ENCODE assay signal across 14 mouse cellular contexts in genomic region chr14:32166840-32167239, GRCm38 (mm10). TPM values are rescaled to one million over a fixed set of nuclear protein-coding genes. Genes with fewer than 3 reads are reported as not detected.
DNase-seq lines count a peak whose midpoint lies in the region; ATAC-seq and TF ChIP-seq lines count a peak whose summit lies in the region.
"Had no signal": no experiment of that assay in that cellular context is flagged by ENCODE, and none has a peak within 500 bp of the region (broad histone marks: within the 10 kb centered on the region; RNA-seq: fewer than 3 reads in every experiment).

No protein-coding gene starts in this region.

- no peak for DNase-seq in heart, adult 18-20 months
- DNase-seq in frontal cortex, postnatal 10 days (ENCODE audit: low spot score in 2 of 2): no peak
- no peak for DNase-seq in B cell, adult 2 months
- DNase-seq in cerebellum, adult 11 months: no peak
- DNase-seq: thymus, adult 18-20 months had no signal

- H3K9me3 ChIP-seq in heart, embryonic 15.5 days (replicated peaks): no peaks in the 10 kb centered on the region
- no peaks in the 10 kb centered on the region for H3K9me3 ChIP-seq in ES-Bruce4 (replicated peaks; ENCODE audit: control insufficient read depth, insufficient read depth, low read length, poor library complexity, severe bottlenecking)
- no peaks in the 10 kb centered on the region for H3K9me3 ChIP-seq in lung, embryonic 15.5 days
- H3K9me3 ChIP-seq: neural tube, embryonic 13.5 days had no signal

- no peaks in the 10 kb centered on the region for H3K27me3 ChIP-seq in heart, embryonic 15.5 days
- no peaks in the 10 kb centered on the region for H3K27me3 ChIP-seq in ES-Bruce4 (ENCODE audit: control insufficient read depth, insufficient read depth, low read length, poor library complexity, severe bottlenecking)
- H3K27me3 ChIP-seq in lung, embryonic 15.5 days: no peaks in the 10 kb centered on the region
- H3K27me3 ChIP-seq: neural tube, embryonic 13.5 days had no signal

- H3K4me1 ChIP-seq in heart, embryonic 15.5 days (replicated peaks): peaks cover 43% of the 10 kb centered on the region
- H3K4me1 ChIP-seq in ES-Bruce4 (ENCODE audit: control insufficient read depth, insufficient read depth, low read length): no peaks in the 10 kb centered on the region
- H3K4me1 ChIP-seq in embryonic fibroblast, embryonic 13.5 days (ENCODE audit: control insufficient read depth, insufficient read depth, low read length): peaks cover 8% of the 10 kb centered on the region
- peaks cover 47% of the 10 kb centered on the region for H3K4me1 ChIP-seq in lung, embryonic 15.5 days

- H3K27ac ChIP-seq in heart, embryonic 15.5 days: no peak overlapping the region
- H3K27ac ChIP-seq in ES-Bruce4 (ENCODE audit: insufficient read depth, low read length): no peak overlapping the region
- 0 out of 2 replicates have a peak overlapping the region, but pooled peaks have one; percentile 13 for H3K27ac ChIP-seq in embryonic fibroblast, embryonic 13.5 days (ENCODE audit: insufficient read depth, low read length)
- H3K27ac ChIP-seq in lung, embryonic 15.5 days: no peak overlapping the region
- H3K27ac ChIP-seq: hindbrain, embryonic 14.5 days; neural tube, embryonic 13.5 days had no signal

- ATAC-seq in heart, embryonic 15.5 days (replicated peaks; ENCODE audit: insufficient number of reproducible peaks, insufficient read depth, low FRiP score, low read depth): no peak
- ATAC-seq in lung, embryonic 15.5 days (ENCODE audit: borderline replicate concordance, extremely low read depth, low FRiP score, low TSS enrichment): 0 out of 2 replicates have a peak, but pooled peaks have one; percentile 15

- TF ChIP-seq POLR2A in ES-Bruce4 (IDR thresholded peaks at IDR 0.05; ENCODE audit: insufficient read depth, low read length): no peak
- no peak for TF ChIP-seq POLR2A in embryonic fibroblast, embryonic 13.5 days (IDR thresholded peaks at IDR 0.05; ENCODE audit: low read depth, low read length)

- TF ChIP-seq EP300 in ES-Bruce4 (IDR thresholded peaks at IDR 0.05; ENCODE audit: insufficient read depth, low read depth, low read length): no peak

- peaks cover 3% of the 10 kb centered on the region; the same call in 1 of the 2 replicates for H3K36me3 ChIP-seq in heart, embryonic 15.5 days
- peaks cover 9% of the 10 kb centered on the region for H3K36me3 ChIP-seq in ES-Bruce4 (ENCODE audit: control insufficient read depth, insufficient read depth, low read length, poor library complexity, severe bottlenecking)
- 0 out of 2 replicates have a peak, but pooled peaks cover 1% of the 10 kb centered on the region for H3K36me3 ChIP-seq in lung, embryonic 15.5 days

- 0 out of 2 replicates have a peak overlapping the region, but pooled peaks have one; percentile 60 for H3K4me3 ChIP-seq in heart, embryonic 15.5 days
- no peak overlapping the region for H3K4me3 ChIP-seq in ES-Bruce4 (ENCODE audit: low read depth, low read length)
- no peak overlapping the region for H3K4me3 ChIP-seq in embryonic fibroblast, embryonic 13.5 days (ENCODE audit: insufficient read depth, low read length)
- no peak overlapping the region for H3K4me3 ChIP-seq in lung, embryonic 15.5 days
- H3K4me3 ChIP-seq: neural tube, embryonic 13.5 days had no signal

- 0 out of 2 replicates have a peak overlapping the region, but pooled peaks have one; percentile 7 for H3K9ac ChIP-seq in heart, embryonic 15.5 days
- H3K9ac ChIP-seq in ES-Bruce4 (ENCODE audit: low read depth, poor library complexity, severe bottlenecking): 0 out of 2 replicates have a peak overlapping the region, but pooled peaks have one; percentile 48
- no peak overlapping the region for H3K9ac ChIP-seq in lung, embryonic 15.5 days
- H3K9ac ChIP-seq: hindbrain, embryonic 14.5 days; neural tube, embryonic 13.5 days had no signal

- peak overlapping the region; percentile 91 for H3K4me2 ChIP-seq in heart, embryonic 15.5 days
- 0 out of 2 replicates have a peak overlapping the region, but pooled peaks have one; percentile 10 for H3K4me2 ChIP-seq in lung, embryonic 15.5 days

- TF ChIP-seq CTCF in ES-Bruce4 (IDR thresholded peaks at IDR 0.05; ENCODE audit: low read depth, low read length): no peak
- TF ChIP-seq CTCF in embryonic fibroblast, embryonic 13.5 days (IDR thresholded peaks at IDR 0.05; ENCODE audit: borderline replicate concordance, insufficient read depth, low read length): no peak

- 57% methylated on average over 1 of the region's 1 CpGs for WGBS in heart, embryonic 15.5 days
- 48% methylated on average over 1 of the region's 1 CpGs for WGBS in lung, embryonic 15.5 days

RNA-seq across cellular contexts. Expression of gene Ncoa4, which starts 7.2 kb away (rescaled TPM):
- polyA plus RNA-seq in heart, embryonic 15.5 days (2015; fragmentation: Nextera tagmentation; extraction: Ambion mirVana): 131 and 154 TPM in 2 replicates
- total RNA-seq in heart, adult 18-20 months (2021): 100 to 1,000 TPM; 146 to 149 TPM
- 119 and 125 TPM in 2 replicates for polyA plus RNA-seq in ES-Bruce4 (2011; ENCODE audit: insufficient read depth, insufficient read length, low read depth, missing spikeins)
- polyA plus RNA-seq in embryonic fibroblast, embryonic 13.5 days (2011; ENCODE audit: insufficient read length, low read depth, missing spikeins): 84.1 and 85.6 TPM in 2 replicates
- 97.6 and 100 TPM in 2 replicates for polyA plus RNA-seq in lung, embryonic 15.5 days (2015; fragmentation: Nextera tagmentation; extraction: Ambion mirVana)

RNA-seq across cellular contexts. Expression of gene Msmb, which starts 25.0 kb away (rescaled TPM):
- polyA plus RNA-seq in heart, embryonic 15.5 days (2015; fragmentation: Nextera tagmentation; extraction: Ambion mirVana): not detected in 2 replicates
- total RNA-seq in heart, adult 18-20 months (2021): not detected
- not detected in 2 replicates for polyA plus RNA-seq in ES-Bruce4 (2011; ENCODE audit: insufficient read depth, insufficient read length, low read depth, missing spikeins)
- not detected in 2 replicates for polyA plus RNA-seq in embryonic fibroblast, embryonic 13.5 days (2011; ENCODE audit: insufficient read length, low read depth, missing spikeins)
- not detected in 2 replicates for polyA plus RNA-seq in lung, embryonic 15.5 days (2015; fragmentation: Nextera tagmentation; extraction: Ambion mirVana)
- total RNA-seq: layer of hippocampus, postnatal 14 days; megakaryocyte-erythroid progenitor cell, adult 5-6 weeks had no signal
- polyA plus RNA-seq: embryonic facial prominence, embryonic 11.5 days; hindbrain, embryonic 14.5 days; neural tube, embryonic 13.5 days had no signal

RNA-seq across cellular contexts. Expression of gene Timm23, which starts 34.9 kb away (rescaled TPM):
- 288 and 312 TPM in 2 replicates for polyA plus RNA-seq in heart, embryonic 15.5 days (2015; fragmentation: Nextera tagmentation; extraction: Ambion mirVana)
- total RNA-seq in heart, adult 18-20 months (2021): 100 to 1,000 TPM; 205 to 217 TPM
- 170 and 189 TPM in 2 replicates for polyA plus RNA-seq in ES-Bruce4 (2011; ENCODE audit: insufficient read depth, insufficient read length, low read depth, missing spikeins)
- polyA plus RNA-seq in embryonic fibroblast, embryonic 13.5 days (2011; ENCODE audit: insufficient read length, low read depth, missing spikeins): 80.3 and 103 TPM in 2 replicates
- 252 and 264 TPM in 2 replicates for polyA plus RNA-seq in lung, embryonic 15.5 days (2015; fragmentation: Nextera tagmentation; extraction: Ambion mirVana)

RNA-seq across cellular contexts. Expression of gene Parg, which starts 34.9 kb away (rescaled TPM):
- 23.6 and 26.6 TPM in 2 replicates for polyA plus RNA-seq in heart, embryonic 15.5 days (2015; fragmentation: Nextera tagmentation; extraction: Ambion mirVana)
- 10 to 100 TPM; 17.0 to 18.5 TPM for total RNA-seq in heart, adult 18-20 months (2021)
- polyA plus RNA-seq in ES-Bruce4 (2011; ENCODE audit: insufficient read depth, insufficient read length, low read depth, missing spikeins): 73.1 and 78.6 TPM in 2 replicates
- polyA plus RNA-seq in embryonic fibroblast, embryonic 13.5 days (2011; ENCODE audit: insufficient read length, low read depth, missing spikeins): 51.8 and 64.2 TPM in 2 replicates
- 37.9 and 39.7 TPM in 2 replicates for polyA plus RNA-seq in lung, embryonic 15.5 days (2015; fragmentation: Nextera tagmentation; extraction: Ambion mirVana)
